Mouse (Mus musculus): ENCODE data around the gene Zfand2a.

GRCm38 (mm10) chr5:139493690-139494089, 9.3 kb upstream of the Zfand2a start:
- TF ChIP-seq POLR2A (IDR thresholded peaks at IDR 0.05; ENCODE audit: borderline replicate concordance, control insufficient read depth, low read depth, low read length) (no peak), CTCF (IDR thresholded peaks at IDR 0.05; ENCODE audit: control insufficient read depth, insufficient read depth, low read length) (no peak)
